Mouse (Mus musculus): ENCODE measurements around the gene Slc25a53. TPM values are rescaled to one million over a fixed set of nuclear protein-coding genes. Genes with fewer than 3 reads are reported as not detected.

The Slc25a53 gene
- polyA plus RNA-seq, 1 experiment = 4.2 TPM

DNA sequence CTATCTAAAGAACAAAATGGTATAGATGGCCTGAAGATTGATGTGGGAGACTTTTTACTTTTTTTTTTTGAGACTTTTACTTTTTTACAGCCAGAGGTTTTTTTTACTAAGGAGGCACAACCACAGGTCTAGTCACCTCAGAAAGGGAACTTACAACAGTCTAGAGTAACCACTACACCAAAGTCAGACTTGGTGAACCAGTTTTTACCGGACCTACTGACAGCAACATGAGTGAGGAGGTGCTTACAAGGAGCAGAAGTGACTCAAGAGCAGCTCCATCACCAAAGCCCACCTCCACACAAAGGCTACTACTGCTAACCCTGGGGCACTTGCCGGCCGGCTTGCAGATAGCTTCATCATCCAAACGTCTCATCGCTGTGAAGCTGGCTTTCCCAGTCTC is 6.4 kb downstream of the Slc25a53 start:
- no peaks in the 10 kb centered on the region for H3K27me3 ChIP-seq (ENCODE audit: control insufficient read depth, insufficient read depth, low read length)
- H3K36me3 ChIP-seq (ENCODE audit: control insufficient read depth, insufficient read depth, low read length) = no peaks in the 10 kb centered on the region
- no peaks in the 10 kb centered on the region for H3K4me1 ChIP-seq (ENCODE audit: control insufficient read depth, insufficient read depth, low read length)
- TF ChIP-seq POLR2A (IDR thresholded peaks at IDR 0.05; ENCODE audit: control insufficient read depth, low read depth, low read length) (no peak), CTCF (IDR thresholded peaks at IDR 0.05; ENCODE audit: control insufficient read depth, insufficient read depth, insufficient replicate concordance, low read depth, low read length) (no peak)
- no peak overlapping the region for H3K4me3 ChIP-seq (ENCODE audit: control insufficient read depth, low read depth, low read length)
- no peak overlapping the region for H3K27ac ChIP-seq (ENCODE audit: control insufficient read depth, insufficient read depth, low read depth, low read length)

GRCm38 (mm10) chrX:137030916-137031315 is 7.2 kb downstream of the Slc25a53 start:
- Histone ChIP-seq H3K27me3 (ENCODE audit: control insufficient read depth, insufficient read depth, low read length) (no peaks in the 10 kb centered on the region), H3K27ac (ENCODE audit: control insufficient read depth, insufficient read depth, low read depth, low read length) (no peak overlapping the region), H3K4me1 (ENCODE audit: control insufficient read depth, insufficient read depth, low read length) (no peaks in the 10 kb centered on the region), H3K4me3 (ENCODE audit: control insufficient read depth, low read depth, low read length) (no peak overlapping the region), H3K36me3 (ENCODE audit: control insufficient read depth, insufficient read depth, low read length) (no peaks in the 10 kb centered on the region)
- TF ChIP-seq CTCF (IDR thresholded peaks at IDR 0.05; ENCODE audit: control insufficient read depth, insufficient read depth, insufficient replicate concordance, low read depth, low read length) (no peak), POLR2A (IDR thresholded peaks at IDR 0.05; ENCODE audit: control insufficient read depth, low read depth, low read length) (no peak)

DNA sequence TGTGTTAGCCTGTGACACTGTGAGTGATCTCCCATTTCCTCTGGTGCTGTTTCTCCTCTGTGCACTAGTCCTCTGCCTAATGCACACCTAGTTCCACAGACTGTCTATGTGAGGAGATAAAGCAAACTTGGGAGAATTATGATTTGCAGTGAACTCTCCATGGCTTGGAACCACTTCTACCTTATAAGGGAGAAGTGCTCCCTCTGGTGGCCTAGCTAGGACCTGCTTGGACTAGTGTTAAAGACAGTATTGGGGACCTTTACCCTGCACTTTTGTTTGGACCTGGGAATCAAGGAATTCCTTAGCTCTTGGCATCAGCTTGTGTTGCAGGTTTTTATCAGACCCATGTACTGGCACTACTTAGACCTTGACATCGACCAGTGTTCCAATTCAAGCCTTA is 18.8 kb downstream of the Slc25a53 start:
- H3K27me3 ChIP-seq (ENCODE audit: control insufficient read depth, insufficient read depth, low read length) = no peaks in the 10 kb centered on the region
- no peak overlapping the region for H3K27ac ChIP-seq (ENCODE audit: control insufficient read depth, insufficient read depth, low read depth, low read length)
- TF ChIP-seq CTCF (IDR thresholded peaks at IDR 0.05; ENCODE audit: control insufficient read depth, insufficient read depth, insufficient replicate concordance, low read depth, low read length) (no peak), POLR2A (IDR thresholded peaks at IDR 0.05; ENCODE audit: control insufficient read depth, low read depth, low read length) (no peak)
- no peaks in the 10 kb centered on the region for H3K36me3 ChIP-seq (ENCODE audit: control insufficient read depth, insufficient read depth, low read length)
- H3K4me1 ChIP-seq (ENCODE audit: control insufficient read depth, insufficient read depth, low read length) = no peaks in the 10 kb centered on the region; the same call in none of the 2 replicates
- no peak overlapping the region for H3K4me3 ChIP-seq (ENCODE audit: control insufficient read depth, low read depth, low read length)

DNA sequence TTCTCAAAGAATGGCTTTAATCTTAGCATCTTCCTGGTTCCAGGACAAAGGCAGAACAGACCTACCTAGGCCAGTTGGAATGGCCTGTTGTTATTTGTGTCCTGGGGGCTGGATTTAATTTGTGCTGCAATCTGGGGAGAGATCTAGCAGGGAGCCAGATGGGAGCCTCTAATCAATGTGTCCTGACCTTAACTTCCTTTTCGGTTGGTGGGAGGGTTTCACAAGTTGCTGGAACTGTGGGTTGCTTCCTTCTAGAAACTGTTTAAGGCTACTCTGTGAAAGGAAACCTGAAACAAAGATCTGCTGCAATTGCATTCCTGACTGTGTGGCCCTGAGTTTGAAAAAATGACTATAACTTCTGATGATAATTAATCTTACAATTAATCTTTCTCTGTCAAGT is 20.4 kb downstream of the Slc25a53 start:
- Histone ChIP-seq H3K27ac (ENCODE audit: control insufficient read depth, insufficient read depth, low read depth, low read length) (no peak overlapping the region), H3K4me3 (ENCODE audit: control insufficient read depth, low read depth, low read length) (no peak overlapping the region), H3K27me3 (ENCODE audit: control insufficient read depth, insufficient read depth, low read length) (no peaks in the 10 kb centered on the region), H3K36me3 (ENCODE audit: control insufficient read depth, insufficient read depth, low read length) (no peaks in the 10 kb centered on the region), H3K4me1 (ENCODE audit: control insufficient read depth, insufficient read depth, low read length) (no peaks in the 10 kb centered on the region; the same call in none of the 2 replicates)
- TF ChIP-seq CTCF (IDR thresholded peaks at IDR 0.05; ENCODE audit: control insufficient read depth, insufficient read depth, insufficient replicate concordance, low read depth, low read length) (no peak), POLR2A (IDR thresholded peaks at IDR 0.05; ENCODE audit: control insufficient read depth, low read depth, low read length) (no peak)

GRCm38 (mm10) chrX:137015099-137015709 is 22.9 kb downstream of the Slc25a53 start:
- H3K4me1 ChIP-seq (ENCODE audit: control insufficient read depth, insufficient read depth, low read length) = no peaks in the 10 kb centered on the region; the same call in none of the 2 replicates
- no peak overlapping the region for H3K27ac ChIP-seq (ENCODE audit: control insufficient read depth, insufficient read depth, low read depth, low read length)
- TF ChIP-seq CTCF (IDR thresholded peaks at IDR 0.05; ENCODE audit: control insufficient read depth, insufficient read depth, insufficient replicate concordance, low read depth, low read length) (no peak), POLR2A (IDR thresholded peaks at IDR 0.05; ENCODE audit: control insufficient read depth, low read depth, low read length) (no peak)
- no peaks in the 10 kb centered on the region for H3K36me3 ChIP-seq (ENCODE audit: control insufficient read depth, insufficient read depth, low read length)
- H3K4me3 ChIP-seq (ENCODE audit: control insufficient read depth, low read depth, low read length) = no peak overlapping the region
- no peaks in the 10 kb centered on the region for H3K27me3 ChIP-seq (ENCODE audit: control insufficient read depth, insufficient read depth, low read length)

GRCm38 (mm10) chrX:136996256-136996655 is 41.8 kb downstream of the Slc25a53 start:
- Histone ChIP-seq H3K36me3 (ENCODE audit: control insufficient read depth, insufficient read depth, low read length) (no peaks in the 10 kb centered on the region), H3K4me3 (ENCODE audit: control insufficient read depth, low read depth, low read length) (no peak overlapping the region), H3K27me3 (ENCODE audit: control insufficient read depth, insufficient read depth, low read length) (no peaks in the 10 kb centered on the region), H3K4me1 (ENCODE audit: control insufficient read depth, insufficient read depth, low read length) (peaks cover 2% of the 10 kb centered on the region; the same call in 1 of the 2 replicates), H3K27ac (ENCODE audit: control insufficient read depth, insufficient read depth, low read depth, low read length) (no peak overlapping the region)
- TF ChIP-seq POLR2A (IDR thresholded peaks at IDR 0.05; ENCODE audit: control insufficient read depth, low read depth, low read length) (no peak), CTCF (IDR thresholded peaks at IDR 0.05; ENCODE audit: control insufficient read depth, insufficient read depth, insufficient replicate concordance, low read depth, low read length) (no peak)

DNA sequence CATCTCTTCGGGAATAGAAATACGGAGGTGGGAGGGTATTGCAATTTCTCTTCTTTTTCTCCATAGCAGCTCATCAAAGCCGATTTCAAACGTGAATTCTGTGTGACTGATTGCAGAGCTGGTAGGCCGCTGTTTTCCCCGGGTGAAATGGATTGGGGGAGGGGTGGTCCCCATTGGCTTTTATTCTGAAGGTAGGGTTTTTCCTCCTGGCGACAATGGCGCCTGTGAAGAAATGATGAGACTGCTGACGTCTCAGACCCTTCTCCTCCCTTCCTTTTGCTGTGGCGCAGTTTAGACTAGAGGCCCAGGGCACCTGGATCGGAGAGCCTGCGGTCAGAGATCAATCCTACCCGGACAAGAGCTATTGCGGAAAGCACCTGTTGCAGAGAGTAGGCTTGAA is 44.5 kb downstream of the Slc25a53 start:
- Histone ChIP-seq H3K27ac (ENCODE audit: control insufficient read depth, insufficient read depth, low read depth, low read length) (no peak overlapping the region), H3K4me3 (ENCODE audit: control insufficient read depth, low read depth, low read length) (peak overlapping the region; percentile 7), H3K27me3 (ENCODE audit: control insufficient read depth, insufficient read depth, low read length) (no peaks in the 10 kb centered on the region), H3K4me1 (ENCODE audit: control insufficient read depth, insufficient read depth, low read length) (peaks cover 2% of the 10 kb centered on the region; the same call in 1 of the 2 replicates), H3K36me3 (ENCODE audit: control insufficient read depth, insufficient read depth, low read length) (no peaks in the 10 kb centered on the region)
- TF ChIP-seq CTCF (IDR thresholded peaks at IDR 0.05; ENCODE audit: control insufficient read depth, insufficient read depth, insufficient replicate concordance, low read depth, low read length) (no peak), POLR2A (IDR thresholded peaks at IDR 0.05; ENCODE audit: control insufficient read depth, low read depth, low read length) (no peak)
